Mouse (Mus musculus): ENCODE measurements around the gene Zfp536. TPM values are rescaled to one million over a fixed set of nuclear protein-coding genes. Genes with fewer than 3 reads are reported as not detected.
"Not testable (repeated sequence)": the region's sequence is repeated elsewhere in the genome, so short reads cannot be mapped to it uniquely, and the experiment has no call there.

Zfp536 gene
- polyA plus RNA-seq, 1 experiment from 2014 or later, result 52.5 TPM

DNA sequence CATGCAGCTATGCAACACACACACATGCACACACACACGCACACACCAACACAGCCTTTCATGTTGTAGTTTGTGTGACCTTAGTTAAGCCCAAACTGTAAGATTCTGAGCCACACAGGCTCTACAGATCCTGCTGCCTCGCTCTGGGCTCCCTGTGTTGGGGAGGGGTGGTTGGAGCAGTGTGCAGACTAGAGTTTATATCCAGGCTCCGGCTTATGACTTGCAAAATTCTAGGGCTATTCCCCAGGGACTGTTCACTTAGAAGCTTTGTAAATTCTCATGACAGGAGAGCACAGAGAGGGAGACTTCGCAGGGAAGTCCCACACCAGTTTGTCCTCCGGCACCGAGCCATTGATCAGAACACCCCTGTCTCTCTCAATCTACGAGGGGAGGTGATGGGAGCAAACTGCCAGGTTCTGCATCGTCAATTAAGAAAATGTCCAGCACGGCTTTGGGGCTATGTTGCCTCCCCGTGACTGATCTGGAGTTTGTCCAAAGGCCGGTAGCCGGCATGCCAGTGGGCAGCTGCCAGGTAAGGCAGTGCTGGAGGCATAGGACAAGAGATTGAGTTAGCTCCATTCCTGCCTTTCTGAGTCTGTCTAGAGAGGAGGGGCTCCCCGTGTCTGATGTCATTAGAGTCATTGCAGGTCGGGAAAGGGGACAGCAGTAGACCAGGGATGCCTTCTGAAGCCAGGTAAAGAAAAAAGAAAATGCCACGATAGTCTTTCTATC is 54.6 kb downstream of the Zfp536 start:
- 56% methylated on average over 15 of the region's 15 CpGs for WGBS
- Histone ChIP-seq H3K4me2 (no peak overlapping the region), H3K27me3 (no peaks in the 10 kb centered on the region), H3K4me1 (replicated peaks) (peaks cover 50% of the 10 kb centered on the region), H3K9ac (peak overlapping the region; percentile 56), H3K27ac (replicated peaks) (no peak overlapping the region), H3K9me3 (no peaks in the 10 kb centered on the region), H3K36me3 (no peaks in the 10 kb centered on the region), H3K4me3 (no peak overlapping the region)
- peak; percentile 34; the same call in 1 of the 2 replicates for ATAC-seq (ENCODE audit: low read depth)

DNA sequence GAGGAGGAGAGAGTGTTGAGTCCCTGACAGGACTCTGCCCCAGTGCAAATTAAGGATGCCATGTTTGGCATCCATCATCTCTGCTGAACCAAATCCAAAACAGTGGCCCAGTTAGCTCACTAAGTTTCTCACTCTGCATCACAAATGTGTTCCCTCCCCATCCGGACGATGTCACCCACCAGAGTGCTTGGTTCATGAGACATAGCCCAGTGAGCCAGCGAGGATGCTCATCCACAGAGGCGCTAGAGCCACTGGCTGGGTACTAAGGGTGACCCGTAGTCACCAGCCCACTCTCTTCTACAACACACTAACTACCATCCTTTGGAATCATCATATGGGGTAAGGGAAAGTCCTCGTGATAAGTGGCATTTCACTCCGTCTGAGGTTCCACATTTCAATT is 56.4 kb downstream of the Zfp536 start:
- H3K27me3 ChIP-seq, result no peaks in the 10 kb centered on the region
- H3K4me2 ChIP-seq, result no peak overlapping the region
- 86% methylated on average over 7 of the region's 7 CpGs for WGBS
- ATAC-seq (ENCODE audit: low read depth), result no peak
- no peak overlapping the region for H3K27ac ChIP-seq (replicated peaks)
- peaks cover 32% of the 10 kb centered on the region for H3K4me1 ChIP-seq (replicated peaks)
- no peak overlapping the region for H3K4me3 ChIP-seq
- no peaks in the 10 kb centered on the region for H3K9me3 ChIP-seq
- no peak overlapping the region for H3K9ac ChIP-seq
- H3K36me3 ChIP-seq, result no peaks in the 10 kb centered on the region

DNA sequence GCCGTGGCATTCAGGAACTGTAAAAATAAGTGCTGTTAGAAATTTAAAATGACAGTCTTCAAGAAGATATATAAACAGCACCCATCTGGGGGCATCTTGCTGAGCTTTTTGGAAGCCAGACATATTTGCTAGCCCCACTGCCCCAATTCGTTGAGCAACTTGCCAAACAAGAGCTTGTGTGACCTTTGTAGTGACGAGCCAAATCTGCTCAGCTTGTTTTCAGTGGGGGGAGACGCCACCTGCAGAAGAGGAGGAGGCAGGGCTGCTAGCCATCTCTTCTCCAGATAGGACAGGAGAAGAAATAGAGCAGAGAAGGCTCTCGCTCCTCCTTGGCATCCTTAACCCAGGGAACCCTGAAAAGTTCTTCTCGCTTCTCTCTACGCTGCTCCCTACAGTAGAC is 56.8 kb downstream of the Zfp536 start:
- ATAC-seq (ENCODE audit: low read depth), result no peak
- Histone ChIP-seq H3K9ac (no peak overlapping the region), H3K4me2 (no peak overlapping the region), H3K4me3 (no peak overlapping the region), H3K9me3 (no peaks in the 10 kb centered on the region), H3K27me3 (no peaks in the 10 kb centered on the region), H3K27ac (replicated peaks) (no peak overlapping the region), H3K36me3 (no peaks in the 10 kb centered on the region), H3K4me1 (replicated peaks) (peaks cover 31% of the 10 kb centered on the region)
- WGBS, result 81% methylated on average over 7 of the region's 7 CpGs

DNA sequence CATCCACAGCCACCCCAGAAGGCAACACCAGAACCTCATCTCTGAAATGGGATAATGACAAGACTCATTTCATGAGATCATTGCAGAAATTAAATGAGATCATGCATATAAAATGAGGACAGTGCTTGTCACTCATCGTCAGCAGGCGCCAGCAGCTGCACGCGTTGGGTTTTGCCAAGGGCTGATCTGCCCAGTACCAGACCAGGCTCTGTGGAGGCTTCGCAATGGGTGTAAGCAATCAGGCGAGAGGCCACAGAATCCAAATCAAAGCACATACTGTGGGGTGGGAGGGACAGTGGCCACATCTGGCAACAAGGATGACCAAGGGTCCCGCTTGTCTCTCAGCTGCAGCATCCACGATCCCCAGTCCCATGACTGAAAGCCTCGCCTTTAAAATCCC is 69.0 kb downstream of the Zfp536 start:
- 78% methylated on average over 9 of the region's 9 CpGs for WGBS
- no peak for ATAC-seq (ENCODE audit: low read depth)

DNA sequence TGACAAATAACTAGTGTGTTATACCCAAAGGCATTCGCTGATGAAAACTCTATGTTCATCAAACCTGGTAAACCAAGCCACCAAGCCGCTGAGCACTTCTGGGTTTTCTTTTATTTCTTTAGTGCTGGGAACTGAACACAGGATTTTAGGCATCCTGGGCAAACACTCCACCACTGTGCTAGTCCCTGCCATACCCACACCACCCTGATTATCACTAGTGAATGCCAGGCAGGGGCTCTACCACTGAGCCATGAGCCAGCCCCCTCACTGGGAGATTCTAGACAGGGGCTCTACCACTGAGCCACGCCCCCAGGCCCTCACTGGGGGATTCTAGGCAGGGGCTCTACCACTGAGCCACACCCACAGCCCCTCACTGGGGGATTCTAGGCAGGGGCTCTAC is 76.1 kb downstream of the Zfp536 start:
- not testable (repeated sequence) for H3K9me3 ChIP-seq; H3K36me3 ChIP-seq; H3K4me3 ChIP-seq; H3K27me3 ChIP-seq; H3K4me2 ChIP-seq; H3K27ac ChIP-seq (replicated peaks); ATAC-seq (ENCODE audit: low read depth); H3K9ac ChIP-seq
- H3K4me1 ChIP-seq (replicated peaks), result peaks cover 23% of the 10 kb centered on the region
- 94% methylated on average over 3 of the region's 3 CpGs for WGBS

More for the DNA sequence above, 69.0 kb downstream of the Zfp536 start:
- no peak overlapping the region for H3K9ac ChIP-seq
- H3K4me1 ChIP-seq (replicated peaks), result peaks cover 9% of the 10 kb centered on the region; the same call in 1 of the 2 replicates
- 0 out of 2 replicates have a peak, but pooled peaks cover 4% of the 10 kb centered on the region for H3K36me3 ChIP-seq
- no peak overlapping the region for H3K4me2 ChIP-seq
- no peak overlapping the region for H3K27ac ChIP-seq (replicated peaks)
- no peak overlapping the region for H3K4me3 ChIP-seq
- no peaks in the 10 kb centered on the region for H3K9me3 ChIP-seq
- H3K27me3 ChIP-seq, result no peaks in the 10 kb centered on the region

DNA sequence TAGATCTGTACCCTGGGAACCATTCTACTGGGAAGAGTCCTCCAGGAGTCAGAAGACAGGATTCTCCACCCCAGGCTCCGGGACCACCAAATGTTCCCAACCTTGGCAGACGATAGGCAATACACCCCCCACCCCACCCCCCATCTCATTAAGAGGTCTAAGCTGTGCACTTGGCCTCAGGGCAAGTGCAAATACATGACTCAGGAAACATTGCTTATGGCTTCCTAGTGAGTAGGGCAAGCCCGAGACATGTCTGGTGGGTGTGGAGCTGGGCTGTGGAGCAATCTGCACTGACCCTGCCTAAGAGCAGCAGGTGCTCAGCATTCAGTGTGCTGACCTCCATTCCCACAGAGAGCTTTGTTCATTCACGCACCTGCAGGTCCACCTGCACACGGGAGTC is 78.4 kb downstream of the Zfp536 start:
- 52% methylated on average over 5 of the region's 5 CpGs for WGBS
- Histone ChIP-seq H3K27ac (replicated peaks) (no peak overlapping the region), H3K27me3 (no peaks in the 10 kb centered on the region), H3K9ac (no peak overlapping the region), H3K4me2 (no peak overlapping the region), H3K4me1 (replicated peaks) (peaks cover 37% of the 10 kb centered on the region), H3K36me3 (no peaks in the 10 kb centered on the region), H3K9me3 (no peaks in the 10 kb centered on the region), H3K4me3 (no peak overlapping the region)
- 0 out of 2 replicates have a peak, but pooled peaks have one; percentile 25 for ATAC-seq (ENCODE audit: low read depth)

DNA sequence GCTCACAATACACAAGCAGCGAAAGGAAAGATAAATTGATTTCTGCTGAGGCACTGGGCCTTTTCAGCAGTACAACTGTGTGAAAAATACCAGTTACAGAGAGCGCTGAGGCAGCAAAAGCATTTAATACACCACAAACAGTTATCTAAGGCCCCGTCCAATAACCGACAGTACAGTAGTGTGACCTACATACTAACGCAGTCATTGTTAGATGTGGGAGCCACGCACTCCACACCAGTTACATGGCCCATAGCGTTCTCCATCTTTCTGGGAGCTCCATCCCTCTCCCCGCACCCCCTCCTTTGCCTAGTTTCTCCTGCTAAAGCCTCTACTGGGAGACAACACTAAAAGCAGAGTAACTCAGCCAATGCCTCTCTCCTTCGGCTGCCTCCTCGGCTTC is 82.8 kb downstream of the Zfp536 start:
- Histone ChIP-seq H3K9me3 (no peaks in the 10 kb centered on the region), H3K4me2 (peak overlapping the region; percentile 43), H3K36me3 (no peaks in the 10 kb centered on the region), H3K4me3 (no peak overlapping the region), H3K27me3 (no peaks in the 10 kb centered on the region), H3K9ac (0 out of 2 replicates have a peak overlapping the region, but pooled peaks have one; percentile 3), H3K4me1 (replicated peaks) (peaks cover 49% of the 10 kb centered on the region), H3K27ac (replicated peaks) (peak overlapping the region; percentile 69)
- 27% methylated on average over 10 of the region's 10 CpGs for WGBS
- no peak for ATAC-seq (ENCODE audit: low read depth)

DNA sequence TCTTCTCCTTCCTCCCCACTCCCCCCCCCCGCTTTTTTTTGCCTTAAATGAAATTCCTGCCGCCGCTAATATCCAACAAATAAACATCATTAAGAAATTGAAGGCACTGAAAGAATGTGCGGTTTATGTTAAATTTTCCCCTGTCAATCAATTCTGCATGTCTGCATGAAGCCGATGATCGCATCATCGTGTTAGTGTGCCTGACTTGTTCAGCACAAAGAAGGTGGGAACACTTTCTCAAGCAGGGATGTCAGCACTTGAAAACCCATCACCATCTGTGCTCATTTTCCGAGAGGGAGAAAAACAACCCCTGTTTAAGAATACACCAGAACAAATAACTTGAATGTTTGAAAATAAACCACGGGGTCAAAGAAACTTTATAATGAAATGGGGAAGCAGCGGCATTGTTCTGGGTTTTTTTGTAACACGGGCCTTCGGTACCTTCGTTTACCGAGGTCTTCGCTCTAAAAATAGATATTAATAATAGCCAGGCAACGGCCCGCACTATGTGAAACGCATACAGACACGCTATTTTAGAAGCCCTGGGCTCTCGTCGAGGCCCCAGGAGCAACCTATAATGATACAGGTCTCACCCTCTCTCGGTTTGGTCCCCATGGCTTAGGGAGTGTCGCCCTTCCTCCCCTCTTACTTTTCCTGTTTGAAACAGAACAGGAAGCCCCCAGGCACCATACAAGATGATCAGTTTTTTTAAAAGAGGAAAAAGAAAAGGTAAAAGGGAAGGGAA is 83.7 kb downstream of the Zfp536 start:
- H3K9ac ChIP-seq, result peak overlapping the region; percentile 53
- ATAC-seq (ENCODE audit: low read depth), result no peak
- H3K27me3 ChIP-seq, result no peaks in the 10 kb centered on the region

DNA sequence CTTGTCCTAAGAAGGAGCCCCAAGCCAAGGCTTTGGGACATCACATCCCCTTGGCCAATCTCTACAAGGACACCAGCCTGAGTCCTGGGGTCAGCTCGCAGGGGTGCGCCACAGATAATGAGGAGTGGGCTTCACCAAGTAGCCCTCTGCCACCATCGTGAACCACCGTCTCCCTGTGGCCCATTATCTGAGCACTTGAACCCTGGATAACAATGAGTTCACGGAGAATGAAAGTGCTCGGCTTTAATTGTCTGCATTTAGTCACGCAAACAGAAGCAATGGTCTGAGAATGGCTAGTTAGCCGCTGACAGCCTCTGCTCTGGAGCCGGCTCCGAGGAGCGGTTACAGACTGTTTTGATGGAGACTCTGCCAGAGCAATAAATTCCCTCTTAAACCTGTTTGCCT is 84.3 kb downstream of the Zfp536 start:
- ATAC-seq (ENCODE audit: low read depth), result peak; percentile 40; the same call in 1 of the 2 replicates
- Histone ChIP-seq H3K36me3 (no peaks in the 10 kb centered on the region), H3K27ac (replicated peaks) (peak overlapping the region; percentile 67), H3K4me2 (peak overlapping the region; percentile 43), H3K9me3 (no peaks in the 10 kb centered on the region), H3K4me1 (replicated peaks) (peaks cover 42% of the 10 kb centered on the region), H3K27me3 (no peaks in the 10 kb centered on the region), H3K9ac (peak overlapping the region; percentile 53), H3K4me3 (0 out of 2 replicates have a peak overlapping the region, but pooled peaks have one; percentile 5)
- 14% methylated on average over 11 of the region's 11 CpGs for WGBS

More for the DNA sequence above, 83.7 kb downstream of the Zfp536 start:
- Histone ChIP-seq H3K4me1 (replicated peaks) (peaks cover 42% of the 10 kb centered on the region), H3K4me2 (peak overlapping the region; percentile 43), H3K4me3 (0 out of 2 replicates have a peak overlapping the region, but pooled peaks have one; percentile 8), H3K36me3 (no peaks in the 10 kb centered on the region), H3K27ac (replicated peaks) (peak overlapping the region; percentile 33; the same call in 1 of the 2 replicates), H3K9me3 (no peaks in the 10 kb centered on the region)
- 23% methylated on average over 23 of the region's 23 CpGs for WGBS

DNA sequence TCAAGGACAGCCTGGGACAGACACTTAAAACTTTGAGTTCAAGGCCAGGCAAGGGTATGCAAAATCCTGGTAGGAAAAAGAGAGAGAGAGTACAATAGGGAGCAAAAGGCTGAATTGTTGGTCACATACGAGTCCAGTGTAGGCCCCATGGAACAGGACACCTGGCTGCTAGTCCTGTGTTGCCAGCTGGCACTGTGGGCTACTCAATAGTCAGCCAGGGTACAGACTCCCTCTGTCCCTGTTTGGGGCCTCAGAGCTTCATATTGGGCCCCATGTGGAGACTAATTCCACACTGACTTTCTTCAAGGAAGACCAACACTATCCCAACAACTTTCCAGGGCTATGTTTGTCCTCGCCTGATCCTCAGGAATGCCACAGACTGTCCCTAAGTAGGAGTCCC is 87.1 kb downstream of the Zfp536 start:
- no peak overlapping the region for H3K4me3 ChIP-seq
- ATAC-seq (ENCODE audit: low read depth), result no peak
- H3K27ac ChIP-seq (replicated peaks), result no peak overlapping the region
- H3K9me3 ChIP-seq, result no peaks in the 10 kb centered on the region
- peaks cover 29% of the 10 kb centered on the region for H3K4me1 ChIP-seq (replicated peaks)
- WGBS, result 76% methylated on average over 2 of the region's 2 CpGs
- no peaks in the 10 kb centered on the region for H3K27me3 ChIP-seq
- no peak overlapping the region for H3K9ac ChIP-seq
- no peaks in the 10 kb centered on the region for H3K36me3 ChIP-seq
- no peak overlapping the region for H3K4me2 ChIP-seq

DNA sequence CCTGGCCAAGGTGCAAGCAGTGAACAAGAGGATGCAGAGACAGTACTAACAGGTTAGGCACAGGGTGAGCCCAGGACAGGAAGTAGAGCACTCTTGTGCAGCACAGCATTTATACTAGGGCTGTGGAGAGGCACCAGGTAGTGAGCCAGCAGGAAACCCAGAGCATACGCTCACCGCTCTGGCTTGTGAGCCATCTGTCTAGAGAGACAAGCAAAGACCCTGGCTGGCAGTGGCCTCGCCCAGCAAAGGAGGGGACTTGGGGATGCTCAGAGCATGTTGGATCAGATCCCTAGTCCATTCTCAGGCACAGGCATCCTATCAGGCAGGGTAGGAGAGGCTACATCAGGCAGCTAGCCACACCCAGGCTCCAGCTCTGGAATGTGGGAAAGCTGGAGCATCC is 88.2 kb downstream of the Zfp536 start:
- no peak overlapping the region for H3K4me3 ChIP-seq
- no peak overlapping the region for H3K27ac ChIP-seq (replicated peaks)
- H3K4me1 ChIP-seq (replicated peaks), result peaks cover 18% of the 10 kb centered on the region
- no peaks in the 10 kb centered on the region for H3K9me3 ChIP-seq
- H3K9ac ChIP-seq, result no peak overlapping the region
- H3K36me3 ChIP-seq, result no peaks in the 10 kb centered on the region
- H3K27me3 ChIP-seq, result no peaks in the 10 kb centered on the region
- ATAC-seq (ENCODE audit: low read depth), result no peak
- no peak overlapping the region for H3K4me2 ChIP-seq
- 84% methylated on average over 3 of the region's 3 CpGs for WGBS

DNA sequence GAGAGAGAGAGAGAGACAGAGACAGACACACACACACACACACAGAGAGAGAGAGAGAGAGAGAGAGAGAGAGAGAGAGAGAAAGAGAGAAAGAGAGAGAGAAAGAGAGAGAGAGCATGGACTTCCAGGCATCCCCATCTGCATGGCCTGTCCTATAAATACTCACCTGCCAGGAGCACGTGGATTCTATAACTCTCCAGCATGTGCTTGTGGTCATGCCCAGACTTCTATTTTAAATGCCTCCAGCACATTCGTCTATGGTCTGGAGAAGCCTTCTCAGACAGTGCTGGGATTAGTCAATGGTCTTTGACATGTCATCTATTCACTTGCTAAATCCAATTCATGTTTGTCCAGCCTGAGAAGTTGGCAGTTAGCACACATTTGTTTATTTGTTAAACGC is 92.1 kb downstream of the Zfp536 start:
- H3K27me3 ChIP-seq, result no peaks in the 10 kb centered on the region
- WGBS, result 71% methylated on average over 3 of the region's 3 CpGs
- H3K36me3 ChIP-seq, result no peaks in the 10 kb centered on the region
- no peak overlapping the region for H3K4me3 ChIP-seq
- no peak for ATAC-seq (ENCODE audit: low read depth)
- no peaks in the 10 kb centered on the region for H3K4me1 ChIP-seq (replicated peaks)
- H3K9me3 ChIP-seq, result no peaks in the 10 kb centered on the region
- H3K4me2 ChIP-seq, result no peak overlapping the region
- H3K27ac ChIP-seq (replicated peaks), result no peak overlapping the region
- no peak overlapping the region for H3K9ac ChIP-seq
